Mouse (Mus musculus) NIH3T3 (cell line): Measurements from ENCODE around the gene Slc39a3.
"Not testable (repeated sequence)": the region's sequence is repeated elsewhere in the genome, so short reads cannot be mapped to it uniquely, and the experiment has no call there.

Experiments used
- DNase-seq: peaks from one replicate; pipeline ENCODE4 v3.0.0-alpha.2; 2012; ENCODE audit warnings: low read depth

The Slc39a3 gene

GRCm38 (mm10) chr10:81036988-81037580 is at the start of gene Slc39a3:
TSS of gene Slc39a3 (minus strand) at chr10:81037426.
- peak; percentile 99 for DNase-seq

- DNase-seq, result peak; percentile 59
Observed at GRCm38 (mm10) chr10:81087021-81087420, 49.8 kb upstream of the Slc39a3 start.

- peak; percentile 89 for DNase-seq
Observed at GRCm38 (mm10) chr10:81082168-81082960, 45.1 kb upstream of the Slc39a3 start.

GRCm38 (mm10) chr10:81080008-81080655 is 42.9 kb upstream of the Slc39a3 start:
- no peak for DNase-seq

- DNase-seq, result no peak
Observed at GRCm38 (mm10) chr10:81077916-81078315, 40.7 kb upstream of the Slc39a3 start.

GRCm38 (mm10) chr10:81076356-81076755 is 39.1 kb upstream of the Slc39a3 start:
- DNase-seq, result peak; percentile 59

GRCm38 (mm10) chr10:81075734-81076133 is 38.5 kb upstream of the Slc39a3 start:
- no peak for DNase-seq

- DNase-seq, result peak; percentile 44
Observed at GRCm38 (mm10) chr10:81073464-81073863, 36.2 kb upstream of the Slc39a3 start.

- DNase-seq, result no peak
Observed at GRCm38 (mm10) chr10:81072290-81072689, 35.1 kb upstream of the Slc39a3 start.

GRCm38 (mm10) chr10:81069836-81070235 is 32.6 kb upstream of the Slc39a3 start, which contains the start of gene Thop1:
TSS of gene Thop1 (plus strand) at chr10:81070035.
- peak; percentile 100 for DNase-seq

GRCm38 (mm10) chr10:81068706-81069105 is 31.5 kb upstream of the Slc39a3 start:
- DNase-seq, result peak; percentile 12

GRCm38 (mm10) chr10:81064519-81064918 is 27.3 kb upstream of the Slc39a3 start:
- not testable (repeated sequence) for DNase-seq

GRCm38 (mm10) chr10:81062710-81063109 is 25.5 kb upstream of the Slc39a3 start:
- DNase-seq, result no peak

GRCm38 (mm10) chr10:81059603-81060543 is 22.6 kb upstream of the Slc39a3 start, which contains the start of gene Sgta:
TSS of gene Sgta (minus strand) at chr10:81060181.
- peak; percentile 100 for DNase-seq

GRCm38 (mm10) chr10:81058896-81059295 is 21.7 kb upstream of the Slc39a3 start:
- no peak for DNase-seq

GRCm38 (mm10) chr10:81057406-81058130 is 20.3 kb upstream of the Slc39a3 start:
- DNase-seq, result no peak

GRCm38 (mm10) chr10:81055802-81056340 is 18.6 kb upstream of the Slc39a3 start:
- DNase-seq, result not testable (repeated sequence)

GRCm38 (mm10) chr10:81055169-81055568 is 17.9 kb upstream of the Slc39a3 start:
- DNase-seq, result no peak

GRCm38 (mm10) chr10:81052577-81052976 is 15.4 kb upstream of the Slc39a3 start:
- DNase-seq, result no peak

GRCm38 (mm10) chr10:81051133-81051532 is 13.9 kb upstream of the Slc39a3 start:
- DNase-seq, result no peak

- DNase-seq, result peak; percentile 70
Observed at GRCm38 (mm10) chr10:81050645-81051044, 13.4 kb upstream of the Slc39a3 start.
